Mouse (Mus musculus) MEL (cell line): ENCODE measurements at regions not wholly inside any gene's neighbourhood (a gene's known extent, or its start where the extent isn't known, plus 50 kb on each side); places are given as distances from the start of the nearest gene placed in this dataset.

Source experiments
- BHLHE40 ChIP-seq: IDR thresholded peaks from 2 replicates; pipeline ENCODE4 v1.6.1; 2012; ENCODE audit warnings: low read depth, mild to moderate bottlenecking, inconsistent platforms, low read length, improper control_type of control experiment, borderline replicate concordance
- CHD2 ChIP-seq: IDR thresholded peaks from 2 replicates; pipeline ENCODE4 v1.6.1; 2011; ENCODE audit warnings: low read length, improper control_type of control experiment
- CTCF ChIP-seq, 3 experiments: IDR thresholded peaks in 2 of 3; conservative IDR thresholded peaks in 1 of 3; 2 replicates each; pipeline ENCODE4 v1.5.1; 2011 to 2012; ENCODE audit warnings: low read length in 3 of 3, low read depth in 2 of 3, mild to moderate bottlenecking in 2 of 3, improper control_type of control experiment in 1 of 3, inconsistent platforms in 1 of 3, mixed read lengths in 1 of 3, moderate library complexity in 1 of 3; ENCODE audit not compliant: control insufficient read depth in 1 of 3, insufficient read depth in 1 of 3, poor library complexity in 1 of 3, severe bottlenecking in 1 of 3
- EP300 ChIP-seq, 2 experiments: IDR thresholded peaks; 2 replicates each; pipeline ENCODE4 v1.6.1; 2011; ENCODE audit warnings: improper control_type of control experiment in 2 of 2, low read length in 2 of 2, low read depth in 1 of 2, mild to moderate bottlenecking in 1 of 2
- JUND ChIP-seq: IDR thresholded peaks from 2 replicates; pipeline ENCODE4 v1.6.1; 2011; ENCODE audit warnings: low read depth, mild to moderate bottlenecking, improper control_type of control experiment, low read length
- MAX ChIP-seq: IDR thresholded peaks from 2 replicates; pipeline ENCODE4 v1.6.1; 2011; ENCODE audit warnings: low read length, improper control_type of control experiment
- MYB ChIP-seq: IDR thresholded peaks from 2 replicates; pipeline ENCODE4 v1.6.1; 2011; ENCODE audit warnings: mild to moderate bottlenecking, low read depth, low read length, improper control_type of control experiment
- SIN3A ChIP-seq: IDR thresholded peaks from 2 replicates; pipeline ENCODE4 v1.6.1; 2012; ENCODE audit warnings: low read length, improper control_type of control experiment, inconsistent platforms
- USF1 ChIP-seq: IDR thresholded peaks from 2 replicates; pipeline ENCODE4 v1.6.1; 2014; ENCODE audit warnings: low read depth, mild to moderate bottlenecking, inconsistent platforms, low read length, improper control_type of control experiment, moderate library complexity
- ZMIZ1 ChIP-seq: IDR thresholded peaks from 2 replicates; pipeline ENCODE4 v1.6.1; 2012; ENCODE audit warnings: low read depth, mild to moderate bottlenecking, inconsistent platforms, low read length, improper control_type of control experiment, moderate library complexity

DNA sequence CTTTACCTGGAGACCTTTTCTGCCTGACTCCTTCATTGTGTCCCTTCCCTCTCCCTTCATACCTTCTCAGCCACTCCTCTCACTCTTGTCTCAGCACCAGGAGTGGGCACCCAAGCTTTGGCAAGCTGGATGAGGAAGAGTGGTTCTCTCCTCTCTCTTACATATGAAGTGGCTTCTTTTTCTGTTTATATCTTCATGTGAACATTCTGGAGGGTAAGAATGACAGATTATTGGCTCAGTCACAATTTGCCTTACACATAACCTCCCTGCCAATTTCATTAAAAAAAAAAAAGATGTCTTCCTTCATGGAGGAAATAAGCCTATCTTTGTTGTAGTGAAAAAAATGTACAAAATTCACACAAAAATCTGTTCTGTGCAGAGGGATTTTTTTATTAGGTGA lies 513.8 kb downstream of the Plcl1 start:
- TF ChIP-seq MAX = no peak
- no peak for TF ChIP-seq USF1
- no peak for TF ChIP-seq BHLHE40
- TF ChIP-seq CHD2 = no peak
- TF ChIP-seq MYB = no peak
- no peak for TF ChIP-seq ZMIZ1
- no peak for TF ChIP-seq SIN3A
- no peak for TF ChIP-seq JUND
- no peak for TF ChIP-seq EP300 (IDR thresholded peaks at IDR 0.05; ENCODE audit: low read depth in 1 of 2, low read length in 2 of 2)
- TF ChIP-seq CTCF (IDR thresholded peaks at IDR 0.05 in 2 of 3, conservative IDR thresholded peaks at IDR 0.05 in 1 of 3; ENCODE audit: control insufficient read depth in 1 of 3, insufficient read depth in 1 of 3, low read depth in 2 of 3, low read length in 3 of 3, poor library complexity in 1 of 3, severe bottlenecking in 1 of 3) = no peak
